Mouse (Mus musculus) adrenal gland, adult 8-10 months (tissue): ENCODE data around the gene Slc2a12. TPM values are rescaled to one million over a fixed set of nuclear protein-coding genes. Genes with fewer than 3 reads are reported as not detected.
A peak's percentile ranks its signal among the peaks of the same experiment; 100 is the strongest.

Experiments used
- DNase-seq: peaks from one replicate; pipeline ENCODE4 v3.0.0; 2022
- microRNA-seq, 2 experiments: library from miRNA; unstranded; fragments of <30 nt; microRNA quantifications; one replicate each; pipeline ENCODE4 v1.2.0; 2022
- total RNA-seq, 4 experiments: library from RNA; stranded (reverse); gene quantifications; 2 replicates each; pipeline ENCODE4 v1.2.4; 2022

Slc2a12 gene
- total RNA-seq, 4 experiments from 2014 or later, result 0.78 to 0.96 (median 0.84) TPM

DNA sequence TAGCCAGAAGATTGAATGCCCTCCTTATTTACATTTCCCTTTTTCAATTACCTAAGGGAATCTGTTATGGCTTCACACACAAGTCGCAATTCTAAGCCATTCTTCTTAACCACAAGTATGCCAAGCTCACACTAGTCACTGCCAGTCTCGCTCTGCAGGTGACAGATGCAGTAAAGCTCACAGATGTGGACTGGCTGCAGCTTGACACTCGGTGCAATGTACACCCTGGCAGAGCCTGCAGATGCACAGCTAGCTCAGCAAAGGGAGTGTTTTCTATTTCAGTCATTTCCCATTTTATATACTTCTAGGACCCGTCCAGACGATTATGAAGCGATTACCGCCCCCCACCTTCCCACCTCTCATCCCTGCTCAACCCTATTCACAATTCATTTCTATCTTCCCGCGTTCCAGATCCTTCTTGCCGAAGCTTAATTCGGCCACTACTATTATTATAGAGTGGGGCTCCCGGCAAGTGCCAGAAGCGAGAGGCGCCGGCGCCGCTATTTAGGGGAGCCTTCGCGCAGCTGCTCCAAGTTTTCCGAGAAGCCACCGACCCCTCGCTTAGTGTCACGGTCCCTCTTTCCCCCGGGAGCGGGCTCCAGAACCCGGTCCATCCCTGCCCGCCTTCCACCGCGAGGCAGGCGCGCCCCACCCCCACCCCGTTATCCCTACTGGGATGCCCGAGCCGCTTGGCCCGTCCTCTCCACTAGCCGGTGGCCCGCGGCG lies 85.6 kb downstream of the Slc2a12 start:
- DNase-seq, result no peak

- no peak for DNase-seq
Observed at GRCm38 (mm10) chr10:22730992-22731271, 86.1 kb downstream of the Slc2a12 start.

DNA sequence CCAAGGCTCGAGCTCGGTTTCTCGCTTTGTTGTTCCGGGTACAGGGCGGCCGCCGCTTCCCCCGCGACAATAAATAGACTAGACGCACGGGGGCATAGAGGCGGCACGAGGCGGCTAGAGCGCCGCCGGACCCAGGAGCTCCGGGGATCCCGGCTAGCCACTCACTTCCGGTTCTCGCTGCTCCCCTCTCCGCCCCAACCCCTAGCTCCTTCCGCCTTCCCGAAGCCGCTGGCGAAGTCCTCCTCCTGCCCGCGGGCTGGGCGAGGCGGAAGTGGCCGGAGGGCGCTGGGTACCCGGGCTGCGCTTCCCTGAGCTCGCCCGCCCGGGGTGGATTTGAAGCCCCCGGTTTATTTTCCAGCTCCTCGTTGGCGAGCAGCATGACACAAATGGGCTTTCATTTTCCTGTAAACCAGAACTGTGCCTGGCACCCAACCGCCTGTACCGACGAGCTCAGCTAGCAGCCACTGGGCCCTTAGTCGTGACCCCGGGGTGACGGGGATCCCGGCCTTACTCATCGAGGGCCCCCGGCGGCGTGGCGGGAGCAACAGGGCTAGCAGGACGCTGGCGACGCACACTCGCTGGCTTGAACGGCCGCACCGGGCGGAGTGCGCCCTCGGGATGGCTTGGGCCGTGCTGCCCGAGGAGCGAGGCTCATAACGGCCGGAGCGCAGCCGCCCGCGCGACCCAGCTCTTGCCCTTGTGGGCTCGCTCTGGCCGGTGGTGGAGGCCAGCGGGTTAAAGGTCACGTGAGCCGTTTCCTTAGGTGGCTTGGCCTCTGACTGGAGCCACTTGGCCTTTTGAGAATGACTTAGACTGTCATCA lies 86.7 kb downstream of the Slc2a12 start, which contains the start of gene Tbpl1:
Tbpl1 (minus strand) TSS at position 667 of the 822 bp plus-strand sequence.
- DNase-seq, result peak; percentile 94

DNA sequence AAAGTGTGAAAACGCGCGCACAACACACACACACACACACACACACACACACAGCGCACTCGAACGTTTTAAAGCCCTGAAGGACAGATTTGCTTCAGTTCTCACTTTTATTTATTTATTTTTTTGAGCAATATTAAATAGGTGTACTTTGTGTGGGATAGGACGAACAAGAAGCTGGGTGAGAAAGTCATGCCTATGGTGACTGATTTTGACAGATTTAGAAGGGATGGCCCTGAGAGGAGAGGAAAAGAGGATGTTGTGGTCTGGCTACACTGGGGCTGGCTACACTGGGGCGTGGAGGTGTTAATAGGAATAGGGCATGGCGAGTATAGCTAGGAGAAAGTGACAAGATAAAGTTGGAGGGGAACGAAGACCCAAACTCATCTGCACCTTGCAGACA lies 87.4 kb downstream of the Slc2a12 start:
- DNase-seq, result no peak

DNA sequence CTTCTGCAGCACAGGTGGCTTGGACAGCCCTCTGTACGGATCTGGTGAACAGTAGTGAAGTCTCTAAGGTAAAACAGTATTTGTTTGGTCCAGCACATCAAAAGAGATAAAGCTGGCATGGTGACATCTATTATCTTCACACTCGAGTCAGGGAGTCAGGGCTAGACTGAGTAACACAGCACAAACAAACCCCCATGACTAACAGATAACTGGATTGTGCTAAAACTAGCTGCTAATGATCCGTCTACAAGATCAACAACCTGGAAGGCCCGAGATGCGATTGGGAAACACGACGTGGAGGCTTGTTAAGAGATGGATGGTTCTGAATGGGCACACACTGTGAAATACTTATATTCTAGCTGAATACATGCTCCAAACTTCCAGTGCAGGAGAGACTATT lies 101.1 kb downstream of the Slc2a12 start:
- DNase-seq, result no peak

DNA sequence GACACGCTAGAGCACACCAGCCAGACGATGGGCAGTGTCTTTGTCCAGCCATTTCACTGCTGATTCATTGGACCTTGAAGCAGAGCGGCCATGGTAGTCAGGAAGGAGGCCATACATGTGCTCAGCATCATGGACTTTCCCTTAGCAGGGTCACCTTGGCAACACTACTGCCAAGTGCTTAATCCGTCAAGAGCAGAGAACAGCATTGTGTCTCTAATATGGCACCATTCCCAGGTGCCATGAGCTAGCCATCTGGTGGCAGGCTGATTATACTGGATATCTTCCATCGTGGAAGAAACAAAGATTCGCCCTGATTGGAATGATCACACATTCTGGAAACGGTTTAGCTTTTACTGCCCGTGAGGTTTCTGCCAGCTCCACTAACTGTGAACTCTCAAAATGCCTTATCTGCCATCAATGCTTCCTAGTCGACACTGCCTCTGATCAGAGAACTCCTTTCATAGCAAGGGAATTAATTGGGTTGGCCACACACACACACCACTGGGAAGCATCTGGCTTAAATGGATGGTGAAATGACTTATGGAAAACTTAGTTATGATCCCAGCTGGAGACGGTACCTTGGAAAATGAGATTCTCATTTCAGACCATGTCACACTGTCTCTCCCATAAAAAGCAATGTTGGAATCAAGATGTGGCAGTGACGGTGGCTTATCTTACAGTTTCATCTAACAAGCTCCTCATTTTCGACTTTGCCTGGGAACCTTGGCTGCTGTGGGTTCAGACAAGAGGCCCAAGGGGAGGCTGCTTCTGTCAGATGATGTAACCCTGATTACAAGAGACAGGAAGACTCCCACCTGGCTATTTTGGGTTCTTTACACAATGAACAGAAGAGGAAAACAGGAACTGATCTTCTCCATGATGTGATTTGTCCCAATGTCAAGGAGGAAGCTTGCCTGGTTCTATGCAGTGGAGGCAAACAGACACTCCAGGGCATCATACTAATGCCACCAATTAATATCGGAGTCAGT lies 101.8 kb downstream of the Slc2a12 start:
- no peak for DNase-seq

- DNase-seq, result no peak
Observed at GRCm38 (mm10) chr10:22751175-22751682, 106.4 kb downstream of the Slc2a12 start.

Small RNAs within 50 kb of the gene (microRNA-seq; reads per million reads assigned to microRNA genes)
- 0 reads per million in 2 experiments for gene Mir7663

Other genes with a start within 250 kb of the Slc2a12 start
- gene Tbpl1, start 86.9 kb downstream of the Slc2a12 start, total RNA-seq, result 10 to 100 TPM; 23.9 to 27.1 (median 26.5) TPM
- 10 to 100 TPM; 14.8 to 29.7 (median 18.0) TPM for gene Tcf21, start 175.2 kb downstream of the Slc2a12 start, total RNA-seq